Mouse (Mus musculus): Measurements from ENCODE around the gene Faiml.

The Faiml gene

GRCm38 (mm10) chr9:99237139-99237538 lies at the start of gene Faiml:
Faiml (minus strand) TSS chr9:99237239.
- DNase-seq, result no peak

DNA sequence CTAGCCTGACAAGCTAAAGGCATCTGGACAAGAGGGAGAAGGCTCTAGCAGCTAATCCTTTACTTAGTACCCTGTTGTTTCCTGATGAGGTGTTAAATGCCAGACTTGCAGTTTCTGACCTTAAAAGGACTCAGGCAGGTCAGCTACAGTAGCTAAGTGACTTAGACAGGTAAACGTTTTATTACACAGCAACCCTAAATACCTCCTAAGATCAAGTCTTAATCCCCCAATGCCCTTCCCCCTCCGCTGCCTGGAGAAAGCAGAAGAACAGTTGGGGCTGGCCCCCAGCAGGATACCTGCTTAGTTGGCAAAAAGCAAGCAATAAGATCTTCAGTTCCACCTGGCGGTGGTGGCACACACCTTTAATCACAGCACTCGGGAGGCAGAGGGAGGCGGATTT lies 21.9 kb upstream of the Faiml start:
- DNase-seq, result no peak

- DNase-seq, result peak; percentile 66
These were observed 19.8 kb upstream of the Faiml start for GRCm38 (mm10) chr9:99256821-99257220.

DNA sequence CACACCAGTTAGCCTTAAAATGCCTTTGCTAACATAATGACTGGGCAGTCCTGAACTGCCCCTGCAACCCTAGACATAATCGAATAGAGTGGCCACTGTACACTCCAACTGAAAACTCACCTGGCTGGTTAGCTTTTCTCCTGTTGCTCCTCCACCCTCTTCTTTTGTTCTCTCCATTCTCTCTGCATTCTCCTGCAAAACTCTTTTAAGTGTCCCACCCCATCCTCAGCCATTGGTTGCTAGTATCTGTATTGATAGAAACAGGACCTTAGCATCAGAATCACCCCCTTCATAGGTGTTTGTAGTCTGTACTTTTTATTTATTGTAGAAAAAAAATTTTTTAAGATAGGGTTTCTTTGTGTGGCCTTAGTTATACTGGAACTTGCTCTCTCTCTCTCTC lies 19.2 kb upstream of the Faiml start:
- DNase-seq, result no peak

- no peak for DNase-seq
These were observed 16.8 kb upstream of the Faiml start for GRCm38 (mm10) chr9:99253861-99254260.

DNA sequence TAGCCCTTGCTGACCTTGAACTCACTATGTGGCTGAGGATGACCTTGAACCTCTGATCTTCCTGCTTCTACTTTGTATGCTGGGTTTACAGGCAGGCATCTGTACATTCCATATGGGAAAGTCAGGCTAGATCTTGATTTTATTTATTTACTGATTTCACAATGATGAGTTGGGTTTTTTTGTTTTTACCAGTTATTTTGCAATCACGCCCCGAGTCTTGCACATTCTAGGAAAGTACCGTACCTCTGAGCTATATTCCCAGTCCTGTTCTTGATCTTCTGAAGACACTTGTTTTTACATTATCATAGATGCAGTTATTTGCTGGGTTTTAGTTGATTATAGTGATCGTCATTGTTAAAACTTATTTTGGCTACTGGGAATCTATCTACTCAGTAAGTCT lies 11.9 kb upstream of the Faiml start:
- no peak for DNase-seq

DNA sequence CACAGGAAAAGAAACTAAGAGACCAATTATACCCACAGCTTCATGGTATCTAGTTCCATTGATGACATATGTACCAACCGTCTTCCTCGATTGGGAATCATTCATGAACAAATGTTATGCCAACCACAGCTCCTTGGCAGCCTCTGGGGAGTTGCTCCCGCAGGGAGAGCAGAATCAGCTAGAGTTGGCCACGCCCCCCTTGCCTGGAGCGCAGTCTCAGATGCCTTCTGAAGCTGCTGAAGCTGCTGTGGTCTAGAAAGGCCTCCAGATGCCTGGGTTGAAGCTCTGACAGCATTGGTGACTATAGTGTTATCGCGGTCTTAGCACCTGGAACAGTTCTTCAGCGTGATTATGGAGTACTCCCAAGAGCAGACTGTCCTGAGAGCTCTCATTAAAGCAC lies 11.3 kb upstream of the Faiml start:
- DNase-seq, result peak; percentile 83

GRCm38 (mm10) chr9:99243895-99244293 lies 6.9 kb upstream of the Faiml start:
- peak; percentile 26 for DNase-seq

GRCm38 (mm10) chr9:99243190-99243894 lies 6.3 kb upstream of the Faiml start, which contains the start of gene Cep70:
Cep70 (plus strand) TSS chr9:99243367.
- peak; percentile 99 for DNase-seq

GRCm38 (mm10) chr9:99242533-99243189 lies 5.6 kb upstream of the Faiml start:
- DNase-seq, result peak; percentile 16

GRCm38 (mm10) chr9:99242035-99242434 lies 5.0 kb upstream of the Faiml start:
- DNase-seq, result peak; percentile 77

GRCm38 (mm10) chr9:99240571-99240970 lies 3.5 kb upstream of the Faiml start:
- DNase-seq, result no peak

GRCm38 (mm10) chr9:99239256-99239655 lies 2.2 kb upstream of the Faiml start:
- DNase-seq, result no peak

- no peak for DNase-seq
These were observed 1.2 kb upstream of the Faiml start for GRCm38 (mm10) chr9:99238276-99238675.

GRCm38 (mm10) chr9:99229450-99229849 lies 7.6 kb downstream of the Faiml start:
- no peak for DNase-seq

- no peak for DNase-seq
These were observed 12.5 kb downstream of the Faiml start for GRCm38 (mm10) chr9:99224583-99224982.

DNA sequence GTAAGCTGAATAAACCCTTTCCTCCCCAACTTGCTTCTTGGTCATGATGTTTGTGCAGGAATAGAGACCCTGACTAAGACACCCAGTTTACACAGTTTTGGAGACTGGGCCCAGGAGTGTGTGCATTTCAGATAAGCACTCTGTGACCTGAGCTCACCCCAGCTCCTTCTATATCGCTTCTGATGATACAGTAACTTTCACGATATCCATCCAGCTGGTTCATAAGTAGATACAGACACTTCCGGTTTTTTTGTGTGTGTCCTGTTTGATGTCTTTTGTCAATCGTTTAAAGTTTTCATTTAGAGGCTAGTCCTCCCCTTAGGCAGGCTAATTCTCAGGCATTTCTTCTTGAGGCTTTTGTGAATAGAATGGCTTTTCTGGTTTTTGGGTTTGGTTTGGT lies 15.4 kb downstream of the Faiml start:
- DNase-seq, result no peak

DNA sequence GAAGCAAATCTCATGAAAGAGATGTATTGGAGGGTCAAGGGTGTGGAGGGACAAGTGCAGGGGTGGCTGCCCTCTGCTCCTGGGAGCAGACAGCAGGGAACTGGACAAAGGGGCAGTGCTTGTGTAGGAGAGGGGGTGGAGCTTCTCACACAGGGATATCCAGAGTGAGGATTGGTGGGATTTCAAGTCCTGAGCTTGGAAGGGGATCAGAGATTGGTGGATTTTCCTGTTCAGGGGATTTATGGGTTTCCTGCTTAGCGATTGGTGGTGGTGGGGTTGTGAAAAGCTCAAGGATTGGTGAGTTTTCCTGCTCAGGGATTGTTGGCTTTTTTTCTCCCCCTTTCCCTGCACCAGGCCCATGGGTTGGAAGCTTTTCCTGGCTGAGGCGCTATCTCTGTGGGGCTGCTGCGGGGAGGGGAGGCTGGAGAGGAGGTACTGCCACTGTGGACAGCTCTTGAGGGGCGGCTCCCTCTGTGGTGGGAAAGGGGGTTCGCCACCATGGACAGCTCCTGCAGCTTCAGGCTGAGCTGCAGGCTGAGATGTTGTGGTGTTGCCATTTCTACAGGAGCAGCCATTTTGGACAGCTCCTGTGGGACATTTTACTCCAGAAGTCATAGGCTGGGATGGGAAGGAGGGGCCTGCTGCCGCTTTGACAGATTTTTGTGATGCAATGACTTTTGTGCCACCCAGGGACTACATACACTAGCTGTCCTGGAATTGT lies 18.9 kb downstream of the Faiml start:
- peak; percentile 75 for DNase-seq

DNA sequence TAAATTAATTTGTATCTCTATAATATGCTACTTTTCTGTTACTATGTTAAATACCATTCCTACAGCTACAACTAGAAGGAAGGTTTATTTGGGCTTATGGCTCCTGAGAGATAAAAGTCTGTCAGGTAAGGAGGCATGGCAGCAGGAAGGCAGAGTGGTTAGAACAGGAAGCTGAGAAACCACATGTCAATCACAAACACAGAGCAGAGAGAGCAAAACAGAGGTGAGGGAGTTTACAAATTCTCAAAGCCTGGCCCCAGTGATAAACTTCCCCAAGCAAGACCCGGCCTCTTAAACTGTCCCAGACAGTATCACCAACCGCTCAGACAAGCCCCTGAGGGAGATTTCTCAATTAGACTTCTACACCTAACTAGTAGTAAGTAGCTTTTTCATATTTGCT lies 20.9 kb downstream of the Faiml start:
- DNase-seq, result no peak

- no peak for DNase-seq
These were observed 24.4 kb downstream of the Faiml start for GRCm38 (mm10) chr9:99212643-99213042.

- DNase-seq, result peak; percentile 51
These were observed 53.9 kb downstream of the Faiml start for GRCm38 (mm10) chr9:99183043-99183670.

- peak; percentile 41 for DNase-seq
These were observed 54.9 kb downstream of the Faiml start for GRCm38 (mm10) chr9:99182121-99182520.

DNA sequence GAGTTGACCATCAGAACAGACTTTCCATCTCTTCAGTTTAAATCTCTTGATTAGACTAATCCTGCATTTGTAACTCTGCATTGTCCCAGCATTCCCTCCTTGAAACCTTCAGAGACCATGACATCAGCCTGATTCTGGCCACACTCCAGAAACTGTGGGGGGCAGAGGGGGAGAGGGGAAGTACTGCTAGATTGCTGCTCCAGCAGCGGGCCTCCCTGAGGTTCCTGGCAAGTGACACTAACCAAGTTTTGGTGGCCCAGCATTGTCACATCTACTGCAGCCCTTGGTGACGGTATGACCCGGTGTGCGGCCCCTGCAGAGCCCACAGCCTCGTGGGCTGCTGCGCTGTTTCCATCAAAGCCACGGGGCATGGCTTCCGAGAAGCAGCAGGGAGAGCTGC lies 56.8 kb downstream of the Faiml start:
- DNase-seq, result peak; percentile 21
